Comparison of ENCODE assay signal across 23 mouse cellular contexts in genomic region chr2:152922376-152922775, GRCm38 (mm10). TPM values are rescaled to one million over a fixed set of nuclear protein-coding genes. Genes with fewer than 3 reads are reported as not detected.
A peak's percentile ranks its signal among the peaks of the same experiment; 100 is the strongest.
DNase-seq lines count a peak whose midpoint lies in the region; ATAC-seq lines count a peak whose summit lies in the region.
"Had no signal": no experiment of that assay in that cellular context is flagged by ENCODE, and none has a peak within 500 bp of the region (broad histone marks: within the 10 kb centered on the region; RNA-seq: fewer than 3 reads in every experiment).

No protein-coding gene starts in this region.

- WGBS in heart, embryonic 10.5 days: 32% methylated on average over 7 of the region's 7 CpGs
- WGBS in heart, embryonic 12.5 days: 26% methylated on average over 7 of the region's 7 CpGs
- 31% methylated on average over 6 of the region's 7 CpGs for WGBS in midbrain, embryonic 11.5 days
- WGBS in midbrain, embryonic 15.5 days: 39% methylated on average over 7 of the region's 7 CpGs
- 47% methylated on average over 7 of the region's 7 CpGs for WGBS in liver, embryonic 12.5 days (ENCODE audit: insufficient replicate concordance)

- H3K27me3 ChIP-seq in heart, embryonic 10.5 days (ENCODE audit: insufficient read depth, poor library complexity, severe bottlenecking): peaks cover 35% of the 10 kb centered on the region; the same call in 1 of the 2 replicates
- peaks cover under 1% of the 10 kb centered on the region; the same call in 1 of the 2 replicates for H3K27me3 ChIP-seq in heart, embryonic 12.5 days (replicated peaks)
- no peaks in the 10 kb centered on the region for H3K27me3 ChIP-seq in midbrain, embryonic 11.5 days (ENCODE audit: control insufficient read depth, insufficient read depth, low read length)
- no peaks in the 10 kb centered on the region for H3K27me3 ChIP-seq in midbrain, embryonic 15.5 days (replicated peaks)
- peaks cover 11% of the 10 kb centered on the region for H3K27me3 ChIP-seq in liver, embryonic 12.5 days (replicated peaks)
- H3K27me3 ChIP-seq: liver, embryonic 13.5 days had no signal

- H3K9me3 ChIP-seq in heart, embryonic 10.5 days: no peaks in the 10 kb centered on the region
- H3K9me3 ChIP-seq in heart, embryonic 12.5 days (replicated peaks): no peaks in the 10 kb centered on the region
- H3K9me3 ChIP-seq in midbrain, embryonic 11.5 days (ENCODE audit: control insufficient read depth, low read length): no peaks in the 10 kb centered on the region
- no peaks in the 10 kb centered on the region for H3K9me3 ChIP-seq in midbrain, embryonic 15.5 days
- no peaks in the 10 kb centered on the region for H3K9me3 ChIP-seq in liver, embryonic 12.5 days (replicated peaks)
- H3K9me3 ChIP-seq: G1E; intestine, embryonic 15.5 days; liver, embryonic 13.5 days; megakaryocyte, embryonic 14.5 days had no signal

- peak overlapping the region; percentile 45 for H3K27ac ChIP-seq in heart, embryonic 10.5 days
- H3K27ac ChIP-seq in heart, embryonic 12.5 days (ENCODE audit: poor library complexity, severe bottlenecking): no peak overlapping the region
- no peak overlapping the region for H3K27ac ChIP-seq in midbrain, embryonic 11.5 days (ENCODE audit: low read depth, low read length)
- no peak overlapping the region for H3K27ac ChIP-seq in midbrain, embryonic 15.5 days
- no peak overlapping the region for H3K27ac ChIP-seq in liver, embryonic 12.5 days
- H3K27ac ChIP-seq: intestine, embryonic 15.5 days; liver, embryonic 13.5 days had no signal

- no peak overlapping the region for H3K4me2 ChIP-seq in heart, embryonic 12.5 days
- no peak overlapping the region for H3K4me2 ChIP-seq in midbrain, embryonic 11.5 days
- no peak overlapping the region for H3K4me2 ChIP-seq in midbrain, embryonic 15.5 days
- H3K4me2 ChIP-seq in liver, embryonic 12.5 days: no peak overlapping the region
- H3K4me2 ChIP-seq: intestine, embryonic 15.5 days; liver, embryonic 13.5 days had no signal

- peaks cover 62% of the 10 kb centered on the region for H3K4me1 ChIP-seq in heart, embryonic 10.5 days
- H3K4me1 ChIP-seq in heart, embryonic 12.5 days (replicated peaks): peaks cover 51% of the 10 kb centered on the region
- peaks cover 4% of the 10 kb centered on the region; the same call in 1 of the 2 replicates for H3K4me1 ChIP-seq in midbrain, embryonic 11.5 days (ENCODE audit: control insufficient read depth, insufficient read depth, low read length)
- no peaks in the 10 kb centered on the region for H3K4me1 ChIP-seq in midbrain, embryonic 15.5 days
- peaks cover 26% of the 10 kb centered on the region for H3K4me1 ChIP-seq in liver, embryonic 12.5 days

- H3K9ac ChIP-seq in heart, embryonic 12.5 days: no peak overlapping the region
- no peak overlapping the region for H3K9ac ChIP-seq in midbrain, embryonic 11.5 days (ENCODE audit: low read length)
- no peak overlapping the region for H3K9ac ChIP-seq in midbrain, embryonic 15.5 days
- H3K9ac ChIP-seq in liver, embryonic 12.5 days: no peak overlapping the region
- H3K9ac ChIP-seq: intestine, embryonic 15.5 days; liver, embryonic 13.5 days had no signal

- DNase-seq in heart, embryonic 10.5 days (ENCODE audit: low spot score): no peak
- no peak for DNase-seq in midbrain, embryonic 11.5 days (ENCODE audit: low spot score, missing footprints)
- peak; percentile 43 for DNase-seq in forelimb bud, embryonic 11.5 days (ENCODE audit: low read depth, low spot score)
- peak; percentile 80 for DNase-seq in retina, postnatal 1 day
- DNase-seq in adrenal gland, postnatal 36 days: no peak
- DNase-seq: adrenal gland, adult 2 months; cerebellum, adult 11-12 months; layer of hippocampus, adult 9-11 months; liver, embryonic 13.5 days; right cerebral cortex, postnatal 14 days; thymus, adult 2 months had no signal

- no peak overlapping the region for H3K4me3 ChIP-seq in heart, embryonic 10.5 days
- no peak overlapping the region for H3K4me3 ChIP-seq in heart, embryonic 12.5 days
- H3K4me3 ChIP-seq in midbrain, embryonic 11.5 days (ENCODE audit: low read depth, low read length): no peak overlapping the region
- H3K4me3 ChIP-seq in midbrain, embryonic 15.5 days: no peak overlapping the region
- H3K4me3 ChIP-seq in liver, embryonic 12.5 days: no peak overlapping the region
- H3K4me3 ChIP-seq: intestine, embryonic 15.5 days; liver, embryonic 13.5 days; megakaryocyte, embryonic 14.5 days had no signal

- no peak; the same call in 1 of the 2 replicates for ATAC-seq in heart, embryonic 12.5 days (ENCODE audit: insufficient number of reproducible peaks, low FRiP score)
- ATAC-seq in midbrain, embryonic 11.5 days (ENCODE audit: low FRiP score): 0 out of 2 replicates have a peak, but pooled peaks have one; percentile 24
- ATAC-seq in midbrain, embryonic 15.5 days (replicated peaks): no peak
- ATAC-seq in liver, embryonic 12.5 days: no peak
- ATAC-seq: intestine, embryonic 15.5 days had no signal

- no peaks in the 10 kb centered on the region for H3K36me3 ChIP-seq in heart, embryonic 10.5 days
- no peaks in the 10 kb centered on the region for H3K36me3 ChIP-seq in heart, embryonic 12.5 days
- H3K36me3 ChIP-seq in midbrain, embryonic 11.5 days (ENCODE audit: control insufficient read depth, insufficient read depth, low read length): no peaks in the 10 kb centered on the region
- H3K36me3 ChIP-seq in midbrain, embryonic 15.5 days (replicated peaks): no peaks in the 10 kb centered on the region
- H3K36me3 ChIP-seq in liver, embryonic 12.5 days: no peaks in the 10 kb centered on the region
- H3K36me3 ChIP-seq: G1E; intestine, embryonic 15.5 days; liver, embryonic 13.5 days had no signal

RNA-seq across cellular contexts. Expression of gene Foxs1, which starts 10.6 kb away (rescaled TPM):
- polyA plus RNA-seq in heart, embryonic 10.5 days (2016; fragmentation: Nextera tagmentation; extraction: Ambion mirVana): 0.21 and 0.36 TPM in 2 replicates
- 0.86 and 1.1 TPM in 2 replicates for polyA plus RNA-seq in heart, embryonic 12.5 days (2016; fragmentation: Nextera tagmentation; extraction: Ambion mirVana)
- 2.1 and 2.6 TPM in 2 replicates for polyA plus RNA-seq in midbrain, embryonic 11.5 days (2014; fragmentation: Nextera tagmentation; extraction: Ambion mirVana)
- 4.3 and 4.4 TPM in 2 replicates for polyA plus RNA-seq in midbrain, embryonic 15.5 days (2015; fragmentation: Nextera tagmentation; extraction: Ambion mirVana)
- 1 to 10 TPM; 2.7 to 2.8 TPM for total RNA-seq in adrenal gland, postnatal 36 days (2021)
- polyA plus RNA-seq in liver, embryonic 12.5 days (2016; fragmentation: Nextera tagmentation; extraction: Ambion mirVana): 0.13 TPM in 1 of 2 replicates, not detected in the other
- total RNA-seq: common myeloid progenitor, adult 5-6 weeks; G1E had no signal
- polyA plus RNA-seq: G1E had no signal

RNA-seq across cellular contexts. Expression of gene Mylk2, which starts 11.2 kb away (rescaled TPM):
- polyA plus RNA-seq in heart, embryonic 10.5 days (2016; fragmentation: Nextera tagmentation; extraction: Ambion mirVana): 0.05 and 0.07 TPM in 2 replicates
- polyA plus RNA-seq in heart, embryonic 12.5 days (2016; fragmentation: Nextera tagmentation; extraction: Ambion mirVana): 0.05 and 0.12 TPM in 2 replicates
- not detected in 2 replicates for polyA plus RNA-seq in midbrain, embryonic 11.5 days (2014; fragmentation: Nextera tagmentation; extraction: Ambion mirVana)
- polyA plus RNA-seq in midbrain, embryonic 15.5 days (2015; fragmentation: Nextera tagmentation; extraction: Ambion mirVana): not detected in 2 replicates
- not detected for total RNA-seq in adrenal gland, postnatal 36 days (2021)
- polyA plus RNA-seq in liver, embryonic 12.5 days (2016; fragmentation: Nextera tagmentation; extraction: Ambion mirVana): not detected in 2 replicates
- total RNA-seq: adrenal gland, adult 2 months; common myeloid progenitor, adult 5-6 weeks; left cerebral cortex, postnatal 10 days had no signal
- polyA plus RNA-seq: adrenal gland, adult 2 months; brain, embryonic 14.5 days; G1E; liver, embryonic 13.5 days had no signal

RNA-seq across cellular contexts. Expression of gene Dusp15, which starts 29.1 kb away (rescaled TPM):
- 0.04 TPM in 2 replicates for polyA plus RNA-seq in heart, embryonic 10.5 days (2016; fragmentation: Nextera tagmentation; extraction: Ambion mirVana)
- 0.10 TPM in 1 of 2 replicates, not detected in the other for polyA plus RNA-seq in heart, embryonic 12.5 days (2016; fragmentation: Nextera tagmentation; extraction: Ambion mirVana)
- polyA plus RNA-seq in midbrain, embryonic 11.5 days (2014; fragmentation: Nextera tagmentation; extraction: Ambion mirVana): 0.46 and 0.89 TPM in 2 replicates
- polyA plus RNA-seq in midbrain, embryonic 15.5 days (2015; fragmentation: Nextera tagmentation; extraction: Ambion mirVana): 9.9 and 14.0 TPM in 2 replicates
- total RNA-seq in adrenal gland, postnatal 36 days (2021): 1 to 10 TPM in 1 of 2 experiments, under 1 TPM in 1; 0.99 to 2.1 TPM
- not detected in 2 replicates for polyA plus RNA-seq in liver, embryonic 12.5 days (2016; fragmentation: Nextera tagmentation; extraction: Ambion mirVana)
- total RNA-seq: common myeloid progenitor, adult 5-6 weeks had no signal
- polyA plus RNA-seq: G1E; liver, embryonic 13.5 days; lung, embryonic 16.5 days had no signal

RNA-seq across cellular contexts. Expression of gene Ttll9, which starts 39.9 kb away (rescaled TPM):
- 0.47 and 0.85 TPM in 2 replicates for polyA plus RNA-seq in heart, embryonic 10.5 days (2016; fragmentation: Nextera tagmentation; extraction: Ambion mirVana)
- polyA plus RNA-seq in heart, embryonic 12.5 days (2016; fragmentation: Nextera tagmentation; extraction: Ambion mirVana): 0.24 and 0.38 TPM in 2 replicates
- polyA plus RNA-seq in midbrain, embryonic 11.5 days (2014; fragmentation: Nextera tagmentation; extraction: Ambion mirVana): 1.1 and 2.0 TPM in 2 replicates
- polyA plus RNA-seq in midbrain, embryonic 15.5 days (2015; fragmentation: Nextera tagmentation; extraction: Ambion mirVana): 8.8 and 8.9 TPM in 2 replicates
- under 1 TPM; 0.30 to 0.50 TPM for total RNA-seq in adrenal gland, postnatal 36 days (2021)
- polyA plus RNA-seq in liver, embryonic 12.5 days (2016; fragmentation: Nextera tagmentation; extraction: Ambion mirVana): 0.14 and 0.15 TPM in 2 replicates
- total RNA-seq: G1E; gastrocnemius, postnatal 4 days; heart, postnatal 10 days had no signal
- polyA plus RNA-seq: G1E had no signal

Comparison
In these comparisons a context has a peak if more than half of its experiments do, and no peak if none do; other contexts are left out.
1. DNase-seq: peak in forelimb bud, embryonic 11.5 days (single experiment) and retina, postnatal 1 day (single experiment); none in heart, embryonic 10.5 days (single experiment), midbrain, embryonic 11.5 days (single experiment) and adrenal gland, postnatal 36 days (0 of 2).